In the genomic region with DNA sequence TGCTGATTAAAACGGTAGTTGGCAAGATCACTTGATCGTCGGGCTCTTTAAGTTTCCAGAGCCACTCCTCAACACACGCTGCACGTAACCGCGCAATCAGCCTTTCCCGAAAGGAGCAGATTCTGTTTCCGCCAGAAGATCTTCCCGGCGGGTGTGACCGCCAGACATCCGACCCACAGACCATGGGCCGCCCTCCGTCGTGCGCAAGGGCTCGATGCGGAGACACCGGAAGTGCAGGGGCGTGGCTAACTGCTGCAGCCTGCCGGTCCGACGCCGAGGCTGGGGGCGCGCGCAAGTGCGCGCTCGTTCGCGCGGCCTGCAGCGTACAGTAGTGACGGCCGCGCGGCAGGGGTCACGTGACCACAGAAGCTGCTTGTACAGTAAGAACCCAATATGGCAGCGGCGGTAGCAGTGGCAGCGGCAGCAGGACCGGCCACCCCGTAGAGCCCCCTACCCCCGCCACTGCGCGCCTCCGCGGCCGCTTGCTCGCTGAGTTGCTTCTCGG, we compare ENCODE assay signal across 8 mouse cellular contexts. TPM values are rescaled to one million over a fixed set of nuclear protein-coding genes. Genes with fewer than 3 reads are reported as not detected.
DNase-seq lines count a peak whose midpoint lies in the region; ATAC-seq and TF ChIP-seq lines count a peak whose summit lies in the region.

A gene (plus strand): TSS at position 328 of the 505 bp plus-strand sequence.

- WGBS in forebrain, embryonic 11.5 days, result under 1% methylated on average over 53 of the region's 53 CpGs
- under 1% methylated on average over 53 of the region's 53 CpGs for WGBS in heart, embryonic 16.5 days
- WGBS in liver, embryonic 15.5 days (ENCODE audit: insufficient replicate concordance), result under 1% methylated on average over 53 of the region's 53 CpGs
- WGBS in neural tube, embryonic 12.5 days, result under 1% methylated on average over 53 of the region's 53 CpGs

- in situ Hi-C loops in CH12.LX (cut with MboI; ENCODE audit: low pct_ligation_motif_present, low pct_unique_long_range_greater_than_20kb, low sequenced_read_pairs), result no loop called here

- dilution Hi-C loops in CH12.LX (cut with MboI; ENCODE audit: extremely low pct_ligation_motif_present, extremely low pct_unique_long_range_greater_than_20kb, low sequenced_read_pairs), result no loop called here

- peak within 1 kb of the TSS; percentile 96 for H3K27ac ChIP-seq in CH12.LX (ENCODE audit: insufficient read depth, low read depth)
- H3K27ac ChIP-seq in forebrain, embryonic 11.5 days (ENCODE audit: low read depth, low read length), result peak within 1 kb of the TSS; percentile 89
- H3K27ac ChIP-seq in heart, embryonic 16.5 days (ENCODE audit: low read length), result peak within 1 kb of the TSS; percentile 99
- H3K27ac ChIP-seq in liver, embryonic 15.5 days (replicated peaks), result peak within 1 kb of the TSS; percentile 97
- peak within 1 kb of the TSS; percentile 91 for H3K27ac ChIP-seq in neural tube, embryonic 12.5 days

- H3K4me1 ChIP-seq in CH12.LX (ENCODE audit: control insufficient read depth in 1 of 2, insufficient read depth in 2 of 2), result peaks cover 7 to 35% of the 10 kb centered on the region in 2 experiments
- no peaks in the 10 kb centered on the region for H3K4me1 ChIP-seq in forebrain, embryonic 11.5 days (replicated peaks; ENCODE audit: control insufficient read depth, insufficient read depth, low read length)
- peaks cover 19% of the 10 kb centered on the region for H3K4me1 ChIP-seq in heart, embryonic 16.5 days (ENCODE audit: control insufficient read depth, insufficient read depth, low read length)
- H3K4me1 ChIP-seq in liver, embryonic 15.5 days (replicated peaks), result peaks cover 42% of the 10 kb centered on the region
- H3K4me1 ChIP-seq in neural tube, embryonic 12.5 days, result peaks cover 14% of the 10 kb centered on the region; the same call in 1 of the 2 replicates

- peaks cover 78% of the 10 kb centered on the region for H3K79me2 ChIP-seq in CH12.LX (replicated peaks; ENCODE audit: control insufficient read depth, extremely low read depth, insufficient read depth, poor library complexity, severe bottlenecking)

- H3K36me3 ChIP-seq in CH12.LX (replicated peaks in 1 of 2; ENCODE audit: control insufficient read depth in 1 of 2, insufficient read depth in 1 of 2, low read length in 1 of 2), result peaks cover 10 to 23% of the 10 kb centered on the region in 2 experiments
- H3K36me3 ChIP-seq in forebrain, embryonic 11.5 days (ENCODE audit: control insufficient read depth, insufficient read depth, low read length), result no peaks in the 10 kb centered on the region
- H3K36me3 ChIP-seq in heart, embryonic 16.5 days (ENCODE audit: control insufficient read depth, insufficient read depth), result no peaks in the 10 kb centered on the region
- H3K36me3 ChIP-seq in liver, embryonic 15.5 days (replicated peaks), result peaks cover 13% of the 10 kb centered on the region
- peaks cover 6% of the 10 kb centered on the region for H3K36me3 ChIP-seq in neural tube, embryonic 12.5 days

- TF ChIP-seq RAD21 in CH12.LX (IDR thresholded peaks at IDR 0.05; ENCODE audit: low read depth, low read length), result no peak

- TF ChIP-seq EP300 in CH12.LX (IDR thresholded peaks at IDR 0.05; ENCODE audit: low read length), result peak; percentile 46

- peak; percentile 98 for DNase-seq in CH12.LX (ENCODE audit: extremely low read depth)
- peak; percentile 97 for DNase-seq in c-Kit-positive CD71-positive TER-119-negative erythroid progenitor cells, embryonic 14.5 days (ENCODE audit: low read depth)
- peak; percentile 99 for DNase-seq in forebrain, embryonic 11.5 days (ENCODE audit: low spot score)
- DNase-seq in kidney, postnatal 36 days, result peak; percentile 100
- peak; percentile 99 for DNase-seq in telencephalon, adult 2 months (ENCODE audit: low read depth, low spot score)

- H3K4me3 ChIP-seq in CH12.LX (replicated peaks in 1 of 3; ENCODE audit: low read depth in 2 of 3, low read length in 2 of 3, poor library complexity in 1 of 3), result peak within 1 kb of the TSS; percentile 77 to 99 (median 78)
- peak within 1 kb of the TSS; percentile 90 for H3K4me3 ChIP-seq in forebrain, embryonic 11.5 days (ENCODE audit: low read depth, low read length)
- H3K4me3 ChIP-seq in heart, embryonic 16.5 days (ENCODE audit: low read length), result peak within 1 kb of the TSS; percentile 100
- peak within 1 kb of the TSS; percentile 94 for H3K4me3 ChIP-seq in liver, embryonic 15.5 days (replicated peaks)
- H3K4me3 ChIP-seq in neural tube, embryonic 12.5 days, result peak within 1 kb of the TSS; percentile 89

- TF ChIP-seq CTCF in CH12.LX (conservative IDR thresholded peaks at IDR 0.05 in 1 of 2, IDR thresholded peaks at IDR 0.05 in 1 of 2; ENCODE audit: low read depth in 2 of 2, low read length in 2 of 2), result no peak

- TF ChIP-seq POLR2A in CH12.LX (IDR thresholded peaks at IDR 0.05; ENCODE audit: low read depth, low read length), result peak; percentile 93

- no peaks in the 10 kb centered on the region for H3K9me3 ChIP-seq in CH12.LX (replicated peaks; ENCODE audit: low read length)
- H3K9me3 ChIP-seq in forebrain, embryonic 11.5 days (ENCODE audit: control insufficient read depth, low read length), result no peaks in the 10 kb centered on the region
- no peaks in the 10 kb centered on the region for H3K9me3 ChIP-seq in heart, embryonic 16.5 days (replicated peaks; ENCODE audit: control insufficient read depth, low read length)
- no peaks in the 10 kb centered on the region for H3K9me3 ChIP-seq in liver, embryonic 15.5 days (replicated peaks)
- no peaks in the 10 kb centered on the region for H3K9me3 ChIP-seq in neural tube, embryonic 12.5 days

- H3K9ac ChIP-seq in CH12.LX (ENCODE audit: insufficient read depth, low read depth), result peak within 1 kb of the TSS; percentile 85
- H3K9ac ChIP-seq in forebrain, embryonic 11.5 days (ENCODE audit: low read length), result peak within 1 kb of the TSS; percentile 93
- peak within 1 kb of the TSS; percentile 99 for H3K9ac ChIP-seq in heart, embryonic 16.5 days (ENCODE audit: low read length)
- peak within 1 kb of the TSS; percentile 98 for H3K9ac ChIP-seq in liver, embryonic 15.5 days
- peak within 1 kb of the TSS; percentile 91 for H3K9ac ChIP-seq in neural tube, embryonic 12.5 days

- no peaks in the 10 kb centered on the region for H3K27me3 ChIP-seq in CH12.LX (replicated peaks)
- no peaks in the 10 kb centered on the region for H3K27me3 ChIP-seq in forebrain, embryonic 11.5 days (ENCODE audit: control insufficient read depth, insufficient read depth, low read length)
- H3K27me3 ChIP-seq in heart, embryonic 16.5 days (ENCODE audit: control insufficient read depth, insufficient read depth, low read length), result no peaks in the 10 kb centered on the region
- no peaks in the 10 kb centered on the region for H3K27me3 ChIP-seq in liver, embryonic 15.5 days
- H3K27me3 ChIP-seq in neural tube, embryonic 12.5 days (replicated peaks), result no peaks in the 10 kb centered on the region

- peak; percentile 96 for ATAC-seq in forebrain, embryonic 11.5 days (replicated peaks; ENCODE audit: low FRiP score)
- ATAC-seq in heart, embryonic 16.5 days (replicated peaks; ENCODE audit: extremely low read depth, insufficient read depth, low FRiP score), result peak; percentile 94
- ATAC-seq in liver, embryonic 15.5 days (ENCODE audit: insufficient read depth), result peak; percentile 94
- peak; percentile 94 for ATAC-seq in neural tube, embryonic 12.5 days (ENCODE audit: low FRiP score, low read depth)

- H3K4me2 ChIP-seq in CH12.LX (ENCODE audit: insufficient read depth, low read depth, poor library complexity, severe bottlenecking), result peak within 1 kb of the TSS; percentile 98
- peak within 1 kb of the TSS; percentile 56 for H3K4me2 ChIP-seq in forebrain, embryonic 11.5 days (ENCODE audit: low read depth, low read length, severe bottlenecking)
- H3K4me2 ChIP-seq in heart, embryonic 16.5 days (ENCODE audit: low read depth, low read length), result peak within 1 kb of the TSS; percentile 75
- peak within 1 kb of the TSS; percentile 84 for H3K4me2 ChIP-seq in liver, embryonic 15.5 days
- peak within 1 kb of the TSS; percentile 71 for H3K4me2 ChIP-seq in neural tube, embryonic 12.5 days (replicated peaks)

TF ChIP-seq in CH12.LX, 34 proteins besides CTCF, POLR2A, EP300 and RAD21 (continues in another document):
- peak; percentile 81; the same call in 1 of the 2 replicates for TF ChIP-seq MEF2A (IDR thresholded peaks at IDR 0.05; ENCODE audit: borderline replicate concordance, low read depth, low read length)
- TF ChIP-seq RCOR1 (conservative IDR thresholded peaks at IDR 0.05; ENCODE audit: low read depth, low read length), result peak; percentile 78; the same call in 1 of the 2 replicates
- TF ChIP-seq ETS1 (conservative IDR thresholded peaks at IDR 0.05; ENCODE audit: low read depth, low read length), result peak; percentile 53; the same call in 1 of the 2 replicates
- TF ChIP-seq JUN (IDR thresholded peaks at IDR 0.05; ENCODE audit: insufficient read depth, low read depth, low read length), result no peak
- peak; percentile 66; the same call in 1 of the 2 replicates for TF ChIP-seq MAZ (IDR thresholded peaks at IDR 0.05; ENCODE audit: low read depth, low read length)
- peak; percentile 90; the same call in 1 of the 2 replicates for TF ChIP-seq POLR2AphosphoS2 (IDR thresholded peaks at IDR 0.05; ENCODE audit: low read depth, low read length)
- peak; percentile 75; the same call in 1 of the 2 replicates for TF ChIP-seq KAT2A (IDR thresholded peaks at IDR 0.05; ENCODE audit: insufficient replicate concordance, low read length)
- no peak for TF ChIP-seq E2F4 (IDR thresholded peaks at IDR 0.05; ENCODE audit: insufficient replicate concordance, low read depth, low read length)
- peak; percentile 79 for TF ChIP-seq NRF1 (IDR thresholded peaks at IDR 0.05; ENCODE audit: low read depth, low read length)
- TF ChIP-seq PAX5 (IDR thresholded peaks at IDR 0.05; ENCODE audit: low read length), result no peak
- peak; percentile 93 for TF ChIP-seq NELFE (IDR thresholded peaks at IDR 0.05; ENCODE audit: low read depth, low read length)
- no peak for TF ChIP-seq JUND (conservative IDR thresholded peaks at IDR 0.05; ENCODE audit: low read depth, low read length)
- TF ChIP-seq GABPA (IDR thresholded peaks at IDR 0.05; ENCODE audit: insufficient replicate concordance, low read depth, low read length), result no peak
- TF ChIP-seq TCF12 (IDR thresholded peaks at IDR 0.05; ENCODE audit: low read depth, low read length), result peak; percentile 93
- peak; percentile 73; the same call in 1 of the 2 replicates for TF ChIP-seq UBTF (IDR thresholded peaks at IDR 0.05; ENCODE audit: low read depth, low read length)
- TF ChIP-seq IRF4 (IDR thresholded peaks at IDR 0.05; ENCODE audit: low read depth, low read length), result peak; percentile 63

RNA-seq across cellular contexts. Expression of the gene that starts here (rescaled TPM):
- total RNA-seq in CH12.LX (2012; rRNA removed), result 15.2 and 17.2 TPM in 2 replicates
- 11.6 and 13.7 TPM in 2 replicates for total RNA-seq in CH12.LX (2014; rRNA removed)
- polyA plus RNA-seq in CH12.LX (2012; ENCODE audit: insufficient read length, low read depth), result 17.1 and 18.9 TPM in 2 replicates
- 19.7 and 22.0 TPM in 2 replicates for polyA plus RNA-seq in forebrain, embryonic 11.5 days (2014; fragmentation: Nextera tagmentation; extraction: Ambion mirVana)
- polyA plus RNA-seq in heart, embryonic 16.5 days (2015; fragmentation: Nextera tagmentation; extraction: Ambion mirVana), result 15.6 and 16.3 TPM in 2 replicates
- polyA plus RNA-seq in liver, embryonic 15.5 days (2015; fragmentation: Nextera tagmentation; extraction: Ambion mirVana), result 9.5 and 10.9 TPM in 2 replicates
- 16.0 and 16.8 TPM in 2 replicates for polyA plus RNA-seq in neural tube, embryonic 12.5 days (2016; fragmentation: Nextera tagmentation; extraction: Ambion mirVana)

Comparison
In these comparisons a context has a peak if more than half of its experiments do, and no peak if none do; other contexts are left out.
1. Peak in every context shown above with its lines: DNase-seq, ATAC-seq, H3K4me3 ChIP-seq and H3K27ac ChIP-seq.